Mouse (Mus musculus): ENCODE results near the gene Wdr18. TPM values are rescaled to one million over a fixed set of nuclear protein-coding genes. Genes with fewer than 3 reads are reported as not detected.

Wdr18 gene
- polyA plus RNA-seq, 1 experiment from 2014 or later: 44.0 TPM

- Histone ChIP-seq H3K27me3 (replicated peaks; ENCODE audit: control insufficient read depth, insufficient read depth, low read length) (peaks cover 8% of the 10 kb centered on the region), H3K9ac (ENCODE audit: low read depth, low read length) (peak within 1 kb of the TSS; percentile 91), H3K36me3 (ENCODE audit: control insufficient read depth, insufficient read depth) (peaks cover 17% of the 10 kb centered on the region), H3K4me1 (replicated peaks; ENCODE audit: control insufficient read depth, insufficient read depth, low read length) (peaks cover 4% of the 10 kb centered on the region; the same call in 1 of the 2 replicates), H3K27ac (ENCODE audit: low read depth, low read length) (peak within 1 kb of the TSS; percentile 92), H3K9me3 (ENCODE audit: control insufficient read depth) (no peaks in the 10 kb centered on the region), H3K4me2 (replicated peaks; ENCODE audit: low read depth) (peak within 1 kb of the TSS; percentile 90), H3K4me3 (ENCODE audit: low read depth, low read length) (peak within 1 kb of the TSS; percentile 98)
- WGBS: under 1% methylated on average over 63 of the region's 63 CpGs
- 0 out of 2 replicates have a peak, but pooled peaks have one; percentile 0 for TF ChIP-seq CTCF (IDR thresholded peaks at IDR 0.05; ENCODE audit: low read depth)
- peak; percentile 79 for ATAC-seq
These were observed 33.2 kb upstream of the Wdr18 start, which contains the start of gene Arid3a for GRCm38 (mm10) chr10:79926491-79927323. Gene Arid3a (plus strand): TSS chr10:79927043.

- Histone ChIP-seq H3K9ac (ENCODE audit: low read depth, low read length) (peak overlapping the region; percentile 91), H3K36me3 (ENCODE audit: control insufficient read depth, insufficient read depth) (peaks cover 22% of the 10 kb centered on the region), H3K9me3 (ENCODE audit: control insufficient read depth) (no peaks in the 10 kb centered on the region), H3K27me3 (replicated peaks; ENCODE audit: control insufficient read depth, insufficient read depth, low read length) (peaks cover under 1% of the 10 kb centered on the region; the same call in 1 of the 2 replicates), H3K4me2 (replicated peaks; ENCODE audit: low read depth) (peak overlapping the region; percentile 90), H3K27ac (ENCODE audit: low read depth, low read length) (peak overlapping the region; percentile 92), H3K4me1 (replicated peaks; ENCODE audit: control insufficient read depth, insufficient read depth, low read length) (peaks cover 6% of the 10 kb centered on the region; the same call in 1 of the 2 replicates), H3K4me3 (ENCODE audit: low read depth, low read length) (peak overlapping the region; percentile 98)
- peak; percentile 26 for ATAC-seq
- peak; percentile 50 for TF ChIP-seq CTCF (IDR thresholded peaks at IDR 0.05; ENCODE audit: low read depth)
- under 1% methylated on average over 54 of the region's 54 CpGs for WGBS
These were observed 32.5 kb upstream of the Wdr18 start for GRCm38 (mm10) chr10:79927324-79928029.

DNA sequence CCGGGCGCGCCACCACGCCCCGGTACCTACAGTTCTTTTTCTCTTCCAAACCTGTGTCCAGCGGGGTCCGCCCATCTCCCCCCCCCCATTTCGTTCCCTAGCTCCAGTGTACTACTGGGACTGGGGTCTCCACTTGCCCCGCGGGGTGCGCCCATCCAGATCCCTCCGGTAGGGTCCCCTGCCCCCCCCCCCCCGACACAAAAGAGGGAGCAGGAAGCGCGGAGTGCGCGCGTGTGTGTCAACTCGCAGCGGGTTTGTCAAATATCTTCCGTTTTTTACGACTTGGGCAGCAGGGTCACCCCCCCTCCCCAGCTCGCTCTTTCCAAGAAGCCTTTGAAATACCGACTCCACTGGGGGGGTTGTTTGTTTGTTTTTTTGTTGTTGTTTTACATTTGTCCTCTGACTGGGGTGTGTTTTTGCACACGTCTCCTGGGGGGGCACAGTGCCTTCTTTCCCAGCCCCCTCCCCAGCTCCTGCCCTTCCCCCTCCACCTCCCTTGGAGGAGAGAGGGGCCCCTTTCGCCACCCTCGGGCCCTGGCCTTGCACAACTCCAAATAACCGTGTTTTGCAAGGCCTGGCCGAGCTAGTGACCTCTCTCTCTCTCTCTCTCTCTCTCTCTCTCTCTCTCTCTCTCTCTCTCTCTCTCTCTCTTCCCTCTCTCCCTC lies 31.8 kb upstream of the Wdr18 start:
- 0% methylated on average over 28 of the region's 29 CpGs for WGBS

GRCm38 (mm10) chr10:79928907-79929701 lies 30.8 kb upstream of the Wdr18 start:
- H3K4me1 ChIP-seq (replicated peaks; ENCODE audit: control insufficient read depth, insufficient read depth, low read length): peaks cover 18% of the 10 kb centered on the region

More for the DNA sequence above, 31.8 kb upstream of the Wdr18 start:
- Histone ChIP-seq H3K9me3 (ENCODE audit: control insufficient read depth) (no peaks in the 10 kb centered on the region), H3K4me3 (ENCODE audit: low read depth, low read length) (peak overlapping the region; percentile 98), H3K9ac (ENCODE audit: low read depth, low read length) (peak overlapping the region; percentile 91), H3K27ac (ENCODE audit: low read depth, low read length) (peak overlapping the region; percentile 92), H3K4me1 (replicated peaks; ENCODE audit: control insufficient read depth, insufficient read depth, low read length) (peaks cover 10% of the 10 kb centered on the region; the same call in 1 of the 2 replicates), H3K36me3 (ENCODE audit: control insufficient read depth, insufficient read depth) (peaks cover 22% of the 10 kb centered on the region), H3K27me3 (replicated peaks; ENCODE audit: control insufficient read depth, insufficient read depth, low read length) (no peaks in the 10 kb centered on the region), H3K4me2 (replicated peaks; ENCODE audit: low read depth) (peak overlapping the region; percentile 90)
- no peak for TF ChIP-seq CTCF (IDR thresholded peaks at IDR 0.05; ENCODE audit: low read depth)
- no peak for ATAC-seq

GRCm38 (mm10) chr10:79929967-79930825 lies 29.8 kb upstream of the Wdr18 start:
- Histone ChIP-seq H3K9me3 (ENCODE audit: control insufficient read depth) (no peaks in the 10 kb centered on the region), H3K36me3 (ENCODE audit: control insufficient read depth, insufficient read depth) (peaks cover 24% of the 10 kb centered on the region), H3K4me2 (replicated peaks; ENCODE audit: low read depth) (peak overlapping the region; percentile 13), H3K27ac (ENCODE audit: low read depth, low read length) (peak overlapping the region; percentile 4; the same call in 1 of the 2 replicates), H3K27me3 (replicated peaks; ENCODE audit: control insufficient read depth, insufficient read depth, low read length) (no peaks in the 10 kb centered on the region), H3K4me3 (ENCODE audit: low read depth, low read length) (no peak overlapping the region), H3K4me1 (replicated peaks; ENCODE audit: control insufficient read depth, insufficient read depth, low read length) (peaks cover 18% of the 10 kb centered on the region), H3K9ac (ENCODE audit: low read depth, low read length) (no peak overlapping the region)
- 79% methylated on average over 18 of the region's 18 CpGs for WGBS
- TF ChIP-seq CTCF (IDR thresholded peaks at IDR 0.05; ENCODE audit: low read depth): 0 out of 2 replicates have a peak, but pooled peaks have one; percentile 14
- no peak for ATAC-seq

More at GRCm38 (mm10) chr10:79928907-79929701, 30.8 kb upstream of the Wdr18 start:
- ATAC-seq: no peak
- peak overlapping the region; percentile 92 for H3K27ac ChIP-seq (ENCODE audit: low read depth, low read length)
- no peak for TF ChIP-seq CTCF (IDR thresholded peaks at IDR 0.05; ENCODE audit: low read depth)
- no peaks in the 10 kb centered on the region for H3K27me3 ChIP-seq (replicated peaks; ENCODE audit: control insufficient read depth, insufficient read depth, low read length)
- H3K36me3 ChIP-seq (ENCODE audit: control insufficient read depth, insufficient read depth): peaks cover 22% of the 10 kb centered on the region
- peak overlapping the region; percentile 45 for H3K9ac ChIP-seq (ENCODE audit: low read depth, low read length)
- H3K9me3 ChIP-seq (ENCODE audit: control insufficient read depth): no peaks in the 10 kb centered on the region
- peak overlapping the region; percentile 90 for H3K4me2 ChIP-seq (replicated peaks; ENCODE audit: low read depth)
- peak overlapping the region; percentile 98 for H3K4me3 ChIP-seq (ENCODE audit: low read depth, low read length)
- 22% methylated on average over 9 of the region's 9 CpGs for WGBS

Measured in intestine, postnatal 0 days (tissue).